Mouse (Mus musculus): ENCODE data around the gene Adamts13. TPM values are rescaled to one million over a fixed set of nuclear protein-coding genes. Genes with fewer than 3 reads are reported as not detected.
A peak's percentile ranks its signal among the peaks of the same experiment; 100 is the strongest.

Adamts13 gene
- 0.09 TPM in 1 of 2 replicates, not detected in the other for polyA plus RNA-seq (2015; fragmentation: Nextera tagmentation; extraction: Ambion mirVana)

GRCm38 (mm10) chr2:26973116-26973515 is at the start of gene Adamts13:
TSS of gene Adamts13 (plus strand) at chr2:26973416.
- no peak for ATAC-seq (ENCODE audit: low FRiP score)
- no peak within 1 kb of the TSS for H3K4me2 ChIP-seq

GRCm38 (mm10) chr2:26927745-26928476 is 45.3 kb upstream of the Adamts13 start:
- H3K4me3 ChIP-seq (replicated peaks), result no peak overlapping the region
- H3K9me3 ChIP-seq (replicated peaks), result no peaks in the 10 kb centered on the region
- H3K4me2 ChIP-seq, result no peak overlapping the region
- no peak overlapping the region for H3K27ac ChIP-seq (replicated peaks)
- 94% methylated on average over 6 of the region's 6 CpGs for WGBS
- H3K36me3 ChIP-seq, result peaks cover 59% of the 10 kb centered on the region
- H3K9ac ChIP-seq (replicated peaks), result no peak overlapping the region
- H3K4me1 ChIP-seq, result peaks cover 34% of the 10 kb centered on the region
- no peak for ATAC-seq (ENCODE audit: low FRiP score)
- no peaks in the 10 kb centered on the region for H3K27me3 ChIP-seq (replicated peaks)

More at GRCm38 (mm10) chr2:26973116-26973515, at the start of gene Adamts13:
- no peaks in the 10 kb centered on the region for H3K4me1 ChIP-seq
- no peak within 1 kb of the TSS for H3K27ac ChIP-seq (replicated peaks)
- no peaks in the 10 kb centered on the region for H3K27me3 ChIP-seq (replicated peaks)
- no peaks in the 10 kb centered on the region for H3K36me3 ChIP-seq
- H3K4me3 ChIP-seq (replicated peaks), result no peak within 1 kb of the TSS
- no peaks in the 10 kb centered on the region for H3K9me3 ChIP-seq (replicated peaks)
- 72% methylated on average over 3 of the region's 3 CpGs for WGBS
- no peak within 1 kb of the TSS for H3K9ac ChIP-seq (replicated peaks)

- Histone ChIP-seq H3K27me3 (replicated peaks) (no peaks in the 10 kb centered on the region), H3K27ac (replicated peaks) (no peak overlapping the region), H3K4me2 (no peak overlapping the region), H3K4me1 (peaks cover 39% of the 10 kb centered on the region), H3K9ac (replicated peaks) (no peak overlapping the region), H3K9me3 (replicated peaks) (no peaks in the 10 kb centered on the region), H3K4me3 (replicated peaks) (no peak overlapping the region), H3K36me3 (peaks cover 34% of the 10 kb centered on the region)
- no peak for ATAC-seq (ENCODE audit: low FRiP score)
- 31% methylated on average over 1 of the region's 1 CpGs for WGBS
Measured at GRCm38 (mm10) chr2:26930390-26930789, 42.8 kb upstream of the Adamts13 start.

GRCm38 (mm10) chr2:26932473-26933303 is 40.5 kb upstream of the Adamts13 start:
- Histone ChIP-seq H3K4me1 (peaks cover 39% of the 10 kb centered on the region), H3K9ac (replicated peaks) (peak overlapping the region; percentile 98), H3K27ac (replicated peaks) (peak overlapping the region; percentile 80), H3K4me2 (peak overlapping the region; percentile 79), H3K27me3 (replicated peaks) (no peaks in the 10 kb centered on the region), H3K4me3 (replicated peaks) (peak overlapping the region; percentile 89), H3K9me3 (replicated peaks) (no peaks in the 10 kb centered on the region), H3K36me3 (peaks cover 21% of the 10 kb centered on the region)
- ATAC-seq (ENCODE audit: low FRiP score), result peak; percentile 56
- WGBS, result 2% methylated on average over 47 of the region's 49 CpGs

- Histone ChIP-seq H3K9ac (replicated peaks) (peak within 1 kb of the TSS; percentile 98), H3K4me3 (replicated peaks) (peak within 1 kb of the TSS; percentile 89), H3K4me2 (peak within 1 kb of the TSS; percentile 79), H3K36me3 (peaks cover 20% of the 10 kb centered on the region), H3K27ac (replicated peaks) (peak within 1 kb of the TSS; percentile 80), H3K4me1 (peaks cover 39% of the 10 kb centered on the region), H3K27me3 (replicated peaks) (no peaks in the 10 kb centered on the region), H3K9me3 (replicated peaks) (no peaks in the 10 kb centered on the region)
- WGBS, result 1% methylated on average over 60 of the region's 70 CpGs
- ATAC-seq (ENCODE audit: low FRiP score), result peak; percentile 96
Measured at GRCm38 (mm10) chr2:26933304-26934055, 39.7 kb upstream of the Adamts13 start, which contains the start of the genes Surf4 and Stkld1. TSS of gene Surf4 (minus strand) at chr2:26933928. TSS of gene Stkld1 (plus strand) at chr2:26934047.

GRCm38 (mm10) chr2:26935286-26935685 is 37.9 kb upstream of the Adamts13 start:
- Histone ChIP-seq H3K4me2 (no peak overlapping the region), H3K27me3 (replicated peaks) (no peaks in the 10 kb centered on the region)

GRCm38 (mm10) chr2:26936425-26936824 is 36.8 kb upstream of the Adamts13 start:
- Histone ChIP-seq H3K27me3 (replicated peaks) (no peaks in the 10 kb centered on the region), H3K9ac (replicated peaks) (no peak overlapping the region), H3K27ac (replicated peaks) (no peak overlapping the region), H3K4me1 (peaks cover 17% of the 10 kb centered on the region), H3K4me2 (no peak overlapping the region), H3K4me3 (replicated peaks) (no peak overlapping the region), H3K9me3 (replicated peaks) (no peaks in the 10 kb centered on the region), H3K36me3 (no peaks in the 10 kb centered on the region)
- ATAC-seq (ENCODE audit: low FRiP score), result no peak
- 64% methylated on average over 1 of the region's 1 CpGs for WGBS

More at GRCm38 (mm10) chr2:26935286-26935685, 37.9 kb upstream of the Adamts13 start:
- 88% methylated on average over 2 of the region's 2 CpGs for WGBS
- Histone ChIP-seq H3K4me3 (replicated peaks) (no peak overlapping the region), H3K36me3 (peaks cover 6% of the 10 kb centered on the region; the same call in 1 of the 2 replicates), H3K9ac (replicated peaks) (no peak overlapping the region), H3K9me3 (replicated peaks) (no peaks in the 10 kb centered on the region), H3K27ac (replicated peaks) (no peak overlapping the region), H3K4me1 (peaks cover 29% of the 10 kb centered on the region)
- ATAC-seq (ENCODE audit: low FRiP score), result no peak

- H3K36me3 ChIP-seq, result no peaks in the 10 kb centered on the region
- 52% methylated on average over 5 of the region's 5 CpGs for WGBS
- H3K27ac ChIP-seq (replicated peaks), result no peak overlapping the region
- no peaks in the 10 kb centered on the region for H3K27me3 ChIP-seq (replicated peaks)
- H3K9me3 ChIP-seq (replicated peaks), result no peaks in the 10 kb centered on the region
- H3K4me1 ChIP-seq, result no peaks in the 10 kb centered on the region
- ATAC-seq (ENCODE audit: low FRiP score), result no peak
- no peak overlapping the region for H3K4me2 ChIP-seq
- no peak overlapping the region for H3K4me3 ChIP-seq (replicated peaks)
- no peak overlapping the region for H3K9ac ChIP-seq (replicated peaks)
Measured at GRCm38 (mm10) chr2:26941539-26941938, 31.7 kb upstream of the Adamts13 start.

GRCm38 (mm10) chr2:26943253-26943652 is 30.0 kb upstream of the Adamts13 start:
- Histone ChIP-seq H3K4me1 (no peaks in the 10 kb centered on the region), H3K27me3 (replicated peaks) (no peaks in the 10 kb centered on the region), H3K36me3 (no peaks in the 10 kb centered on the region), H3K9ac (replicated peaks) (no peak overlapping the region), H3K9me3 (replicated peaks) (no peaks in the 10 kb centered on the region), H3K4me3 (replicated peaks) (no peak overlapping the region), H3K4me2 (no peak overlapping the region), H3K27ac (replicated peaks) (no peak overlapping the region)
- no peak for ATAC-seq (ENCODE audit: low FRiP score)
- 89% methylated on average over 3 of the region's 3 CpGs for WGBS

GRCm38 (mm10) chr2:26950411-26950810 is 22.8 kb upstream of the Adamts13 start:
- Histone ChIP-seq H3K36me3 (peaks cover 64% of the 10 kb centered on the region), H3K9me3 (replicated peaks) (no peaks in the 10 kb centered on the region), H3K4me2 (no peak overlapping the region), H3K27ac (replicated peaks) (no peak overlapping the region), H3K27me3 (replicated peaks) (no peaks in the 10 kb centered on the region), H3K4me3 (replicated peaks) (no peak overlapping the region), H3K9ac (replicated peaks) (no peak overlapping the region), H3K4me1 (no peaks in the 10 kb centered on the region)
- ATAC-seq (ENCODE audit: low FRiP score), result no peak
- WGBS, result 86% methylated on average over 2 of the region's 2 CpGs

GRCm38 (mm10) chr2:26951346-26951905 is 21.8 kb upstream of the Adamts13 start:
- no peak overlapping the region for H3K4me3 ChIP-seq (replicated peaks)
- 92% methylated on average over 8 of the region's 8 CpGs for WGBS
- no peaks in the 10 kb centered on the region for H3K4me1 ChIP-seq
- peaks cover 74% of the 10 kb centered on the region for H3K36me3 ChIP-seq
- no peak overlapping the region for H3K9ac ChIP-seq (replicated peaks)
- ATAC-seq (ENCODE audit: low FRiP score), result no peak
- H3K27ac ChIP-seq (replicated peaks), result no peak overlapping the region
- H3K4me2 ChIP-seq, result no peak overlapping the region
- no peaks in the 10 kb centered on the region for H3K27me3 ChIP-seq (replicated peaks)
- no peaks in the 10 kb centered on the region for H3K9me3 ChIP-seq (replicated peaks)
